Comparison of ENCODE assay signal across 8 mouse cellular contexts in the genomic region with DNA sequence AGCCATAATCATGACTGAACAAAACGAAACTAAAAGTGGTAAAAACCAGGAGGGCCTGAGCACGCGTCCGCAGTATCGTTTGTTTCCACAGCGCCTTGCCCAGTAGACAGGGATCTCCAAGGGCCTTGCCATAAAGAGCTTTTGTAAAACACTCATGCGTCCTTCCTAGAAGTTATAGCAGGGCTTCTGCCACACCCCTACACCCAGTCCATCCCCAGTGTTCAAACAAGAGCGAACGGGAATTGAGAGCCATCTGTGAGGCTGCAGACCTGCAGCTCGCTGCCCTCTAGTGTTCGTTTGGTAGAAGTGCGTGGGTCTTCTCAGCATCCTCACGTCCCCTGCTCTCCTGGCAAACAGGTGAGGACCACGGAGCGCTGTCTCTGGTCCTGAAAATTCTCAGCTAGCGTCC. TPM values are rescaled to one million over a fixed set of nuclear protein-coding genes. Genes with fewer than 3 reads are reported as not detected.
DNase-seq lines count a peak whose midpoint lies in the region; ATAC-seq and TF ChIP-seq lines count a peak whose summit lies in the region.

No protein-coding gene starts in this region.

- peak overlapping the region; percentile 60 for H3K4me3 ChIP-seq in layer of hippocampus, adult 2 months
- peak overlapping the region; percentile 22; the same call in 1 of the 2 replicates for H3K4me3 ChIP-seq in forebrain, embryonic 12.5 days (replicated peaks)
- no peak overlapping the region for H3K4me3 ChIP-seq in hindbrain, embryonic 12.5 days

- H3K4me2 ChIP-seq in forebrain, embryonic 12.5 days, result peak overlapping the region; percentile 42
- peak overlapping the region; percentile 39 for H3K4me2 ChIP-seq in hindbrain, embryonic 12.5 days (replicated peaks)

- TF ChIP-seq CTCF in layer of hippocampus, adult 2 months (conservative IDR thresholded peaks at IDR 0.05), result peak; percentile 96

- H3K9ac ChIP-seq in forebrain, embryonic 12.5 days, result no peak overlapping the region
- H3K9ac ChIP-seq in hindbrain, embryonic 12.5 days, result peak overlapping the region; percentile 44; the same call in 1 of the 2 replicates

- no peaks in the 10 kb centered on the region; the same call in 1 of the 2 replicates for H3K27me3 ChIP-seq in forebrain, embryonic 12.5 days
- H3K27me3 ChIP-seq in hindbrain, embryonic 12.5 days, result no peaks in the 10 kb centered on the region

- intact Hi-C loops in left cerebral cortex, postnatal 36 days (cut with DNase I), result no loop called here

- H3K9me3 ChIP-seq in forebrain, embryonic 12.5 days, result no peaks in the 10 kb centered on the region
- no peaks in the 10 kb centered on the region for H3K9me3 ChIP-seq in hindbrain, embryonic 12.5 days (replicated peaks)

- H3K4me1 ChIP-seq in forebrain, embryonic 12.5 days, result peaks cover 2% of the 10 kb centered on the region; the same call in 1 of the 2 replicates
- H3K4me1 ChIP-seq in hindbrain, embryonic 12.5 days, result peaks cover 2% of the 10 kb centered on the region; the same call in 1 of the 2 replicates

- peak overlapping the region; percentile 64 for H3K27ac ChIP-seq in layer of hippocampus, adult 2 months
- no peak overlapping the region for H3K27ac ChIP-seq in forebrain, embryonic 12.5 days
- H3K27ac ChIP-seq in hindbrain, embryonic 12.5 days, result no peak overlapping the region

- 28% methylated on average over 16 of the region's 16 CpGs for WGBS in forebrain, embryonic 12.5 days
- 32% methylated on average over 16 of the region's 16 CpGs for WGBS in hindbrain, embryonic 12.5 days

- no peaks in the 10 kb centered on the region for H3K36me3 ChIP-seq in forebrain, embryonic 12.5 days (replicated peaks)
- no peaks in the 10 kb centered on the region for H3K36me3 ChIP-seq in hindbrain, embryonic 12.5 days

- DNase-seq in layer of hippocampus, adult 2 months (ENCODE audit: low spot score in 2 of 2), result peak; percentile 47 to 61
- no peak for DNase-seq in layer of hippocampus, adult 9-10 months (ENCODE audit: low spot score)
- peak; percentile 36 to 49 for DNase-seq in left cerebral cortex, postnatal 36 days (ENCODE audit: low spot score in 2 of 2)
- peak; percentile 41 to 49 for DNase-seq in spleen, adult 18-20 months

- peak; percentile 49; the same call in 1 of the 2 replicates for ATAC-seq in cerebellum, adult (ENCODE audit: insufficient number of reproducible peaks, low FRiP score, low TSS enrichment)
- no peak for ATAC-seq in forebrain, embryonic 12.5 days (ENCODE audit: low FRiP score)
- ATAC-seq in hindbrain, embryonic 12.5 days (ENCODE audit: low FRiP score), result no peak
- peak; percentile 94 for ATAC-seq in megakaryocyte-erythroid progenitor cell, adult 5-6 weeks (replicated peaks; ENCODE audit: low FRiP score, low TSS enrichment, poor library complexity, severe bottlenecking)

RNA-seq across cellular contexts. Expression of a gene that starts 10.2 kb away (rescaled TPM):
- 10 to 100 TPM; 36.7 to 40.0 TPM for total RNA-seq in layer of hippocampus, adult 2 months (2021)
- polyA plus RNA-seq in forebrain, embryonic 12.5 days (2016; fragmentation: Nextera tagmentation; extraction: Ambion mirVana), result 24.1 and 27.3 TPM in 2 replicates
- 22.9 and 23.2 TPM in 2 replicates for polyA plus RNA-seq in hindbrain, embryonic 12.5 days (2016; fragmentation: Nextera tagmentation; extraction: Ambion mirVana)
- total RNA-seq in left cerebral cortex, postnatal 36 days (2021), result 10 to 100 TPM; 28.4 to 31.8 TPM
- 37.2 and 49.8 TPM in 2 replicates for total RNA-seq in megakaryocyte-erythroid progenitor cell, adult 5-6 weeks (2014; fragmentation: Nextera tagmentation)
- 43.3 and 46.5 TPM in 2 replicates for total RNA-seq in megakaryocyte-erythroid progenitor cell, adult 5-6 weeks (2017)

RNA-seq across cellular contexts. Expression of a gene that starts 12.9 kb away (rescaled TPM):
- 1 to 10 TPM; 4.2 to 4.5 TPM for total RNA-seq in layer of hippocampus, adult 2 months (2021)
- 2.5 and 2.7 TPM in 2 replicates for polyA plus RNA-seq in forebrain, embryonic 12.5 days (2016; fragmentation: Nextera tagmentation; extraction: Ambion mirVana)
- polyA plus RNA-seq in hindbrain, embryonic 12.5 days (2016; fragmentation: Nextera tagmentation; extraction: Ambion mirVana), result 4.7 and 7.1 TPM in 2 replicates
- 1 to 10 TPM; 4.9 to 5.0 TPM for total RNA-seq in left cerebral cortex, postnatal 36 days (2021)
- total RNA-seq in megakaryocyte-erythroid progenitor cell, adult 5-6 weeks (2014; fragmentation: Nextera tagmentation), result not detected in 2 replicates
- total RNA-seq in megakaryocyte-erythroid progenitor cell, adult 5-6 weeks (2017), result 0.09 TPM in 1 of 2 replicates, not detected in the other

RNA-seq across cellular contexts. Expression of a gene that starts 25.1 kb away (rescaled TPM):
- 10 to 100 TPM; 52.4 to 56.7 TPM for total RNA-seq in layer of hippocampus, adult 2 months (2021)
- polyA plus RNA-seq in forebrain, embryonic 12.5 days (2016; fragmentation: Nextera tagmentation; extraction: Ambion mirVana), result 85.4 and 86.1 TPM in 2 replicates
- 77.1 and 77.7 TPM in 2 replicates for polyA plus RNA-seq in hindbrain, embryonic 12.5 days (2016; fragmentation: Nextera tagmentation; extraction: Ambion mirVana)
- 10 to 100 TPM; 36.7 to 46.5 TPM for total RNA-seq in left cerebral cortex, postnatal 36 days (2021)
- total RNA-seq in megakaryocyte-erythroid progenitor cell, adult 5-6 weeks (2014; fragmentation: Nextera tagmentation), result 22.3 and 28.1 TPM in 2 replicates
- total RNA-seq in megakaryocyte-erythroid progenitor cell, adult 5-6 weeks (2017), result 28.3 and 46.0 TPM in 2 replicates

RNA-seq across cellular contexts. Expression of a gene that starts 39.4 kb away (rescaled TPM):
- 10 to 100 TPM; 66.8 to 68.5 TPM for total RNA-seq in layer of hippocampus, adult 2 months (2021)
- polyA plus RNA-seq in forebrain, embryonic 12.5 days (2016; fragmentation: Nextera tagmentation; extraction: Ambion mirVana), result 66.6 and 70.5 TPM in 2 replicates
- polyA plus RNA-seq in hindbrain, embryonic 12.5 days (2016; fragmentation: Nextera tagmentation; extraction: Ambion mirVana), result 75.2 and 75.4 TPM in 2 replicates
- total RNA-seq in left cerebral cortex, postnatal 36 days (2021), result 10 to 100 TPM; 63.9 to 66.9 TPM
- total RNA-seq in megakaryocyte-erythroid progenitor cell, adult 5-6 weeks (2014; fragmentation: Nextera tagmentation), result 37.7 and 46.7 TPM in 2 replicates
- 70.5 and 93.3 TPM in 2 replicates for total RNA-seq in megakaryocyte-erythroid progenitor cell, adult 5-6 weeks (2017)

RNA-seq across cellular contexts. Expression of a gene that starts 39.5 kb away (rescaled TPM):
- 10 to 100 TPM; 83.9 to 87.1 TPM for total RNA-seq in layer of hippocampus, adult 2 months (2021)
- polyA plus RNA-seq in forebrain, embryonic 12.5 days (2016; fragmentation: Nextera tagmentation; extraction: Ambion mirVana), result 29.5 and 30.6 TPM in 2 replicates
- polyA plus RNA-seq in hindbrain, embryonic 12.5 days (2016; fragmentation: Nextera tagmentation; extraction: Ambion mirVana), result 35.0 and 37.9 TPM in 2 replicates
- 10 to 100 TPM; 74.1 to 80.2 TPM for total RNA-seq in left cerebral cortex, postnatal 36 days (2021)
- 11.0 and 16.9 TPM in 2 replicates for total RNA-seq in megakaryocyte-erythroid progenitor cell, adult 5-6 weeks (2014; fragmentation: Nextera tagmentation)
- 3.2 and 14.1 TPM in 2 replicates for total RNA-seq in megakaryocyte-erythroid progenitor cell, adult 5-6 weeks (2017)

Comparison
In these comparisons a context has a peak if more than half of its experiments do, and no peak if none do; other contexts are left out.
1. ATAC-seq: peak in cerebellum, adult (single experiment) and megakaryocyte-erythroid progenitor cell, adult 5-6 weeks (single experiment); none in forebrain, embryonic 12.5 days (single experiment) and hindbrain, embryonic 12.5 days (single experiment).
2. RNA of a gene that starts 12.9 kb away (total RNA-seq): 4.9 to 5.0 TPM in left cerebral cortex, postnatal 36 days and 4.2 to 4.5 TPM in layer of hippocampus, adult 2 months; 0.09 TPM in megakaryocyte-erythroid progenitor cell, adult 5-6 weeks; every median in the first group is over 4 times any median in the second.